Mouse (Mus musculus): ENCODE data around the gene Ago3.

Ago3 gene

GRCm38 (mm10) chr4:126429347-126430079 is at the start of gene Ago3:
Ago3 (minus strand) TSS chr4:126429556.
- DNase-seq (ENCODE audit: extremely low read depth, low read depth, low spot score): no peak

GRCm38 (mm10) chr4:126473031-126473430 is 43.7 kb upstream of the Ago3 start:
- no peak for DNase-seq (ENCODE audit: extremely low read depth, low read depth, low spot score)

- no peak for DNase-seq (ENCODE audit: extremely low read depth, low read depth, low spot score)
Measured at GRCm38 (mm10) chr4:126469334-126469733, 40.0 kb upstream of the Ago3 start.

GRCm38 (mm10) chr4:126468925-126469324 is 39.6 kb upstream of the Ago3 start:
- no peak for DNase-seq (ENCODE audit: extremely low read depth, low read depth, low spot score)

GRCm38 (mm10) chr4:126468285-126468901 is 39.0 kb upstream of the Ago3 start, which contains the start of gene Ago1:
Ago1 (minus strand) TSS chr4:126468583.
- no peak for DNase-seq (ENCODE audit: extremely low read depth, low read depth, low spot score)

GRCm38 (mm10) chr4:126467721-126468284 is 38.4 kb upstream of the Ago3 start:
- no peak for DNase-seq (ENCODE audit: extremely low read depth, low read depth, low spot score)

GRCm38 (mm10) chr4:126466251-126466750 is 36.9 kb upstream of the Ago3 start:
- no peak for DNase-seq (ENCODE audit: extremely low read depth, low read depth, low spot score)

GRCm38 (mm10) chr4:126465843-126466242 is 36.5 kb upstream of the Ago3 start:
- no peak for DNase-seq (ENCODE audit: extremely low read depth, low read depth, low spot score)

- DNase-seq (ENCODE audit: extremely low read depth, low read depth, low spot score): no peak
Measured at GRCm38 (mm10) chr4:126464892-126465235, 35.5 kb upstream of the Ago3 start.

GRCm38 (mm10) chr4:126464189-126464891 is 35.0 kb upstream of the Ago3 start:
- no peak for DNase-seq (ENCODE audit: extremely low read depth, low read depth, low spot score)

GRCm38 (mm10) chr4:126455441-126455840 is 26.1 kb upstream of the Ago3 start:
- DNase-seq (ENCODE audit: extremely low read depth, low read depth, low spot score): no peak

- no peak for DNase-seq (ENCODE audit: extremely low read depth, low read depth, low spot score)
Measured at GRCm38 (mm10) chr4:126454547-126455254, 25.3 kb upstream of the Ago3 start.

GRCm38 (mm10) chr4:126450268-126450667 is 20.9 kb upstream of the Ago3 start:
- DNase-seq (ENCODE audit: extremely low read depth, low read depth, low spot score): no peak

GRCm38 (mm10) chr4:126447126-126447525 is 17.8 kb upstream of the Ago3 start:
- no peak for DNase-seq (ENCODE audit: extremely low read depth, low read depth, low spot score)

- DNase-seq (ENCODE audit: extremely low read depth, low read depth, low spot score): no peak
Measured at GRCm38 (mm10) chr4:126444528-126444927, 15.2 kb upstream of the Ago3 start.

- DNase-seq (ENCODE audit: extremely low read depth, low read depth, low spot score): no peak
Measured at GRCm38 (mm10) chr4:126438261-126438660, 8.9 kb upstream of the Ago3 start.

- DNase-seq (ENCODE audit: extremely low read depth, low read depth, low spot score): no peak
Measured at GRCm38 (mm10) chr4:126436268-126436667, 6.9 kb upstream of the Ago3 start.

GRCm38 (mm10) chr4:126434094-126434493 is 4.7 kb upstream of the Ago3 start:
- DNase-seq (ENCODE audit: extremely low read depth, low read depth, low spot score): peak; percentile 52

- peak; percentile 88 for DNase-seq (ENCODE audit: extremely low read depth, low read depth, low spot score)
Measured at GRCm38 (mm10) chr4:126433175-126433574, 3.8 kb upstream of the Ago3 start.

GRCm38 (mm10) chr4:126431746-126432145 is 2.4 kb upstream of the Ago3 start:
- no peak for DNase-seq (ENCODE audit: extremely low read depth, low read depth, low spot score)
